Mouse (Mus musculus): ENCODE results near the gene Naa38.
"Not testable (repeated sequence)": the region's sequence is repeated elsewhere in the genome, so short reads cannot be mapped to it uniquely, and the experiment has no call there.

Gene Naa38

DNA sequence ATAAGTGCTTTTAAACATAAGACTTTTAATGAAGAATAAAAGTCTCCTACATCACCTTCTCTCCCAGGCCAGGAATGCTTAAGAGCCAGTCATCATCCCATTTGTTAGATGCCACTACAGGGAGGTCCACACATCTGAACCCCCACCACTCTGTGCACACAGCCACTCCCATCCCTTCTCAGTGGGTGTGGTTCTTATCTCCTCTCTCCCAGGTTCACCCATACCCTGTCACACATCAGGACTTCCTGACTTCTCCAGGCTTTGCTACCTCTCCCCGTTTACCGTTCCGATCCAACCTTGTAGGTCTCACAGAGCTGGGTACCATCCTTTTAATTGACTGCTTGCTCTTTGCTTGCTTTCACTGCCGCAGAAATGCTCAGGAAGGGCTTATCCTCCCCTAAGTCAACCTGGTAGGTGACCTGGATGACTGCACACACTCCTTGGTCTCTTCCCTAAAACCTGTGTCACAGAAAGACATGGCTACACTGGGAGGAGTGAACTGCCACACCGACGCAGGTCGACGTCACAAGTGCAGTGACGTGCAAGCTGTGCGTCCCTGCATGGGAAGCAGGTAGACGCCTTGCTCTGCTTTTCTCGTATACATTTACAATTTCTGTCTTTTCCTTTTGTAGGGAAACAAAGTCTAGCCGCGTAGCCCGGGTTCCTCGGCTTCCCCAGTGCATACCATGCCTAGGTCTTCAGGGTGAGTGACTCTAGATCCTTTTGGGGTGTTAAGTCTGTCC is 21.9 kb upstream of the Naa38 start:
- no peak for DNase-seq (ENCODE audit: low spot score)

GRCm38 (mm10) chr11:69375646-69376045 is 19.6 kb upstream of the Naa38 start:
- no peak for DNase-seq (ENCODE audit: low spot score)

DNA sequence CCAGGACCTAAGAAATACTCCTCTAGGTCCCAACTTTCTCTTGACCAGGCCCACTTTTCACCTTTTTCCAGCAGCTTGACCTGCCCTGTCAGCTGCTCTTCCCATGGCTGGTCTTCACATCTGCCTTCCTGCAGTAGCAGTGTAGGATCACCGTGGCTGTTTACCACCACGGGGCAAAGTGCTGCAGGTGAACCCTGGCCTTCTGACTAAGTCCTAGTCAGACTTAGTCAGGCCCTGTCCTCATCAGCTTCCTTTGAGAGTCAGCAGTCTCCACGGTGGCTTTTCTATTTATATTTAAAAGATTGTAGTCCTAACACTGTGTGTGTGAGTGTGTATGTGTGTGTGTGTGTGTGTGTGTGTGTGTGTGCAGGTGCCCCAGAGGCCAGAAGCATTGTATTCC is 17.5 kb upstream of the Naa38 start:
- no peak for DNase-seq (ENCODE audit: low spot score)

GRCm38 (mm10) chr11:69379600-69379999 is 15.7 kb upstream of the Naa38 start:
- no peak for DNase-seq (ENCODE audit: low spot score)

GRCm38 (mm10) chr11:69381356-69381755 is 13.9 kb upstream of the Naa38 start:
- peak; percentile 60 for DNase-seq (ENCODE audit: low spot score)

DNA sequence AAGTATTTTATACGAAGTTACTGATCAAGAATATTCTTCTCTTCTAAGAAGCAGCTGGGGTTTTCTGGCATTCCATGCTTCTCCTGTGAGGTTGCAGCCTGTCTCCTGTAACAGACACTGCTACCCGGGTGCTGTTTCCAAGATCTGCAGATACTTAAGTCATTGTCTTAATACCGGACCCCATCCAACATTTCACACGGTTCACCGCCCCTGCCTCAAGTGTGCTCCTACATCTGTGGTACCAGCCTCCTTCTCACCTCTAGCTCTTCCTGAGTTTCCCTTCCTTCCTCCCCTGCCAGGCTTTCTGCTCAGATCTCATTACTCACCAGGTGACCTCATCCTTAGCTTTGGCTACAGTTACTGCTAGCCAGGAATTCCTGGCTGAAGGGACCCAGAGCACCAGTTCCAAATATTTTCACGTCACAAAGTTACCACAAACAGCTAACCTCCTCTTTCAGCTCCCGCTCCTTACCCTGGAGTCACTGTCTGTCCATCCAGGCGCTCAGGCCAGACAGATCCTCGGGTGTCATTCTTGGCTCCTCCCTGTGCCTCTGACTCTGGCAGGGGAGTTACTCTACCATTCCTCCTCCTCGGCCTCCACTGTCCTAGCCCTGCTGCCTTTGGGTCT is 12.7 kb upstream of the Naa38 start:
- no peak for DNase-seq (ENCODE audit: low spot score)

GRCm38 (mm10) chr11:69384979-69385378 is 10.3 kb upstream of the Naa38 start:
- no peak for DNase-seq (ENCODE audit: low spot score)

GRCm38 (mm10) chr11:69386758-69387157 is 8.5 kb upstream of the Naa38 start:
- DNase-seq (ENCODE audit: low spot score), result no peak

- DNase-seq (ENCODE audit: low spot score), result no peak
Measured at GRCm38 (mm10) chr11:69388680-69389079, 6.6 kb upstream of the Naa38 start.

GRCm38 (mm10) chr11:69389531-69390399 is 5.5 kb upstream of the Naa38 start:
- DNase-seq (ENCODE audit: low spot score), result peak; percentile 64

GRCm38 (mm10) chr11:69390400-69391034 is 4.8 kb upstream of the Naa38 start:
- DNase-seq (ENCODE audit: low spot score), result peak; percentile 75

GRCm38 (mm10) chr11:69394591-69395167 is 608 bp upstream of the Naa38 start:
- not testable (repeated sequence) for DNase-seq (ENCODE audit: low spot score)

- DNase-seq (ENCODE audit: low spot score), result peak; percentile 91
Measured at GRCm38 (mm10) chr11:69395634-69396373, 517 bp downstream of the Naa38 start.

GRCm38 (mm10) chr11:69396772-69397171 is 1.5 kb downstream of the Naa38 start:
- DNase-seq (ENCODE audit: low spot score), result peak; percentile 57

GRCm38 (mm10) chr11:69397581-69398057 is 2.3 kb downstream of the Naa38 start:
- peak; percentile 66 for DNase-seq (ENCODE audit: low spot score)

- peak; percentile 63 for DNase-seq (ENCODE audit: low spot score)
Measured at GRCm38 (mm10) chr11:69398059-69398458, 2.8 kb downstream of the Naa38 start, which contains the start of gene Tmem88. Tmem88 (minus strand) TSS chr11:69398234.

- no peak for DNase-seq (ENCODE audit: low spot score)
Measured at GRCm38 (mm10) chr11:69398486-69399200, 3.4 kb downstream of the Naa38 start.

DNA sequence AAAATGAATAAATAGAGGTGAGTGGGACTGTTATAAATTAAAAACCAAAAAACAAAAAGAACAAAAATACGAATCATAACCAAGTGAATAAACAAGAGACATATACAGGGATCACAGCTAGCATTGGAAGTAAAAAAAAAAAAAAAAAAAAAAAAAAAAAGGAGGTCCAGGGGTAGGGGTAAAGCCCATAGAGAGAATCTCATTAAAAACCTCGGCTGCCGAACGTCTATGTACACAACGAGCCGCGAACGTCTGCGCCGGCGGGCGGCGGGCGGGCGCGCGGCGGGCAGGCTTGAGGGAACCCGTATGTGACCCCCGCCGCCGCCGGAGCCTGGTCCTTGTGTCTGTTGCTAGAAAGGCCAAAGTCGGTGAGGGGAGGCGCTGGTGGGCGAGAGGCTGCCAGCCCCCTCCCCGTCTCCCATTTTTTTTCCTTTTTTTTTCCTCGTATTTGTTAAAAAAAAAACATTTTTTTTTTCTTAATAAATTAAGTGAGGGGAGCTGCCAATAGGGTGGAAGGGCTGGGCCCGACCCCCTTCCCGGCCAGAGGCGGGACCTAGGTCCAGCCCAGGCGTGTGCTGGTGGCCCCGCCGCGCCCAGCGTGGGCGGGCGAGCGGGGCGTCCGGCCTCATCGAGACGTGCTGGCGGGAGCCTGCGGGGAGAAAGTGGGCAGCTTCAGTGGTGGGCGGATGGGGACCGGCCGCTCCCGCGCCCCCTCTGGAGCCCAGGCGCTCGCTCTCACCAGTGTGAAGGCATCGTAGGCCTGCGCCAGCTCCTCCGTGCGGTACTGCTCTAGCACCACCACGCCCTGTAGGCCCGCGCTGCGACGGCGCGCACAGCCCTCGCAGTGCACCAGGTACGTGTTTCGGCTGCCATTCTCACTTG is 4.2 kb downstream of the Naa38 start:
- DNase-seq (ENCODE audit: low spot score), result peak; percentile 59
